Mouse (Mus musculus) cerebellum, adult 9-10 months (tissue): ENCODE measurements around the gene Daglb.

Experiments used
- DNase-seq: peaks from one replicate; pipeline ENCODE4 v3.0.0; 2022

Gene Daglb

GRCm38 (mm10) chr5:143522882-143523281, 58.5 kb downstream of the Daglb start:
- no peak for DNase-seq

- no peak for DNase-seq
Measured at GRCm38 (mm10) chr5:143525454-143526225, 61.3 kb downstream of the Daglb start.

GRCm38 (mm10) chr5:143526698-143527331, 62.4 kb downstream of the Daglb start:
- DNase-seq: no peak

- DNase-seq: peak; percentile 95
Measured at GRCm38 (mm10) chr5:143527486-143528307, 63.3 kb downstream of the Daglb start, which contains the start of gene Rac1. TSS of gene Rac1 (minus strand) at chr5:143528036.

- no peak for DNase-seq
Measured at GRCm38 (mm10) chr5:143528308-143528683, 63.9 kb downstream of the Daglb start.

- DNase-seq: no peak
Measured at GRCm38 (mm10) chr5:143530715-143531114, 66.3 kb downstream of the Daglb start.

- no peak for DNase-seq
Measured at GRCm38 (mm10) chr5:143534922-143535321, 70.5 kb downstream of the Daglb start.

- DNase-seq: no peak
Measured at GRCm38 (mm10) chr5:143537022-143537421, 72.6 kb downstream of the Daglb start.

GRCm38 (mm10) chr5:143539111-143539510, 74.7 kb downstream of the Daglb start:
- no peak for DNase-seq

GRCm38 (mm10) chr5:143547384-143547783, 83.0 kb downstream of the Daglb start:
- peak; percentile 87 for DNase-seq

GRCm38 (mm10) chr5:143547866-143548265, 83.5 kb downstream of the Daglb start:
- no peak for DNase-seq

GRCm38 (mm10) chr5:143548401-143548846, 84.0 kb downstream of the Daglb start:
- DNase-seq: peak; percentile 96

GRCm38 (mm10) chr5:143548922-143549321, 84.5 kb downstream of the Daglb start:
- peak; percentile 53 for DNase-seq

GRCm38 (mm10) chr5:143552911-143553310, 88.5 kb downstream of the Daglb start:
- DNase-seq: no peak

GRCm38 (mm10) chr5:143555233-143555632, 90.8 kb downstream of the Daglb start:
- DNase-seq: no peak
